Mouse (Mus musculus) cerebellum, adult 18-20 months (tissue): ENCODE measurements at regions not wholly inside any gene's neighbourhood (a gene's known extent, or its start where the extent isn't known, plus 50 kb on each side); places are given as distances from the start of the nearest gene placed in this dataset.

Source experiments
- DNase-seq, 2 experiments: peaks; one replicate each; pipeline ENCODE4 v3.0.0; 2021

GRCm38 (mm10) chr12:66157630-66158292 is 126.4 kb downstream of the Rpl10l start:
- DNase-seq: no peak

DNA sequence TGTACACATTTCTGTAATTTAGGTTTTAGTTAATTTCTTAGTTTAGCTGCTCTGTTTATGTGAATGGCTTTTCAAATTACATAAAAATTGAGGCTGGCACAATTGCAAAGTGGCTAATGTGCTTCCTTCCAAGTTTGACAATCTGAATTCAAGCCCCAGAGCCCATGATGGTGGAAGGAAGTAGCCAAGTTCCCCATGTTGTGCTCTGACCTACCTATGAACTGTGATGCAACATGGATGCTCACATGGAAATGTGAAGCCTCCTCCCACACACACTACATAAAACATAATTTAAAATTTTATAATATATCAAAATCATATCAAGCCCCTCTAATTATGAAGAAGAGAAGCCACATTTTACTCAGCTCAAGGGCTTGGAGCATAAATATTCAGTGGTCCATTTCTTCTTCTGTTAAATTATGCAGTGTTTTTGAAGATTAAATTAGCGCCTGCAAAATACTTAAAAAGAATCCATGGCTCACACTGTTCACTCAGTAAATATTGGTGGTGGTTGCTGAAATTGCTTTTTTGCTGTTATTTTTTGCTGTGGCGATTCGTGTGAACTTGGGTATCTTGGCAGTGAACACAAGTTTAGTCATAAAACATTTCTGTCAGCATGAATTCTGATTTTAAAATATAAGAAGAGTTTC is 127.1 kb downstream of the Rpl10l start:
- no peak for DNase-seq

DNA sequence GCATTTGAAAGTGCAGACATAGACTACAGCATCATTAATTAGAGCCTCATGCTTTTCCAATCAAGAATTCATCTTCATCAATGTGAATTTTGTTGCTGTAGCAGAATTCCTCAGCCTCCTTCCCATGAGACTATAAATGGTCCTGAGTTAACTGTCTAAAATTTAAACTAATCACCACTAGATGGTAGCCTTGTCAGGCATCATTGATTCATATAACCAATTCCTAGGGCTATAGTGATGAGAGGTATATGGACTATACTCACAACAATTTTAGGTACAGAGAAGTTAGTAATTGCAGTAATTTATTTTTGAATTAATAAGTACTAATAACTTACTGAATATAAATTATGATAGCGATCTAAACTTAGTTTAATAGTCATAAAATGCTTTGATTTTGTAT is 153.3 kb downstream of the Rpl10l start:
- DNase-seq: no peak

DNA sequence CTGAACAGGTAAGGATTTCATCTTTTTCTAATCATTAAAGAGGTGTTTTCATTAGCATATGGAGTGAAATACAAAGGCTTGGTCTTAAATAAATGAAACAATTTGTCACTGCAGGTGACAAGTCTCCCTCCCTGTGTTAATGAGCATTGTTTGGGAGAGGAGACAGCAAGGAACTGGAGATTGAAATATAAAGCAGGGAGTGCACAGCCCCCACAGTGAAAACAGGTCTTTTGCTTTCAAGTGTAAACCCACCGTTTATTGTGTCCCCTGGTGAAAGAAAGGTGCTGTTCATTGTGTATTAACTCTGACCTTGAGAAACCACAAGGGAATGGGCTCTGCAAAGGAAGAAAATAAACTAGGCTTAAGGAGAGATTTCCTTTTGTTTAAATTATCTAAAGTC is 164.6 kb downstream of the Rpl10l start:
- no peak for DNase-seq

GRCm38 (mm10) chr12:66090806-66091447 is 193.3 kb downstream of the Rpl10l start:
- no peak for DNase-seq

- no peak for DNase-seq
Observed at GRCm38 (mm10) chr12:66060326-66060725, 223.9 kb downstream of the Rpl10l start.

DNA sequence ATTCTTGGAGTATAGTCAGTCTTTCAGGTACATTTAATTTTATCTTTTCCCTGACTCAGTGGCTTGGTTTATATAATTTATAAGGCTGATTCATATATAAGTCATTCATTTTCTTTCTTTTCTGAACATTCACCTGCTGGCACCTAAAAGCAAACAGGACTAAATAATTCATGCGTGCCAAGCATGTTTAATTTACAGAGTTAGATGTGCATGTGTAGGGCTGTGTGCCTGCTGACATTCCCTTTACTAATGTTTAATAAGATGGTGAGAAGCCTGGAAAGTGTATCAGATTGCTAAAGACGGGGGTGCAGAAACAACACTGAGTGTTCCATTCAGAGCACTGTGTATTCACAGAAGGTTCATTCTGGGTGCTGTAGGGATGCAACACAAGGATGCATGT is 229.0 kb downstream of the Rpl10l start:
- no peak for DNase-seq

- DNase-seq: no peak
Observed at GRCm38 (mm10) chr12:66048936-66049335, 235.3 kb downstream of the Rpl10l start.

DNA sequence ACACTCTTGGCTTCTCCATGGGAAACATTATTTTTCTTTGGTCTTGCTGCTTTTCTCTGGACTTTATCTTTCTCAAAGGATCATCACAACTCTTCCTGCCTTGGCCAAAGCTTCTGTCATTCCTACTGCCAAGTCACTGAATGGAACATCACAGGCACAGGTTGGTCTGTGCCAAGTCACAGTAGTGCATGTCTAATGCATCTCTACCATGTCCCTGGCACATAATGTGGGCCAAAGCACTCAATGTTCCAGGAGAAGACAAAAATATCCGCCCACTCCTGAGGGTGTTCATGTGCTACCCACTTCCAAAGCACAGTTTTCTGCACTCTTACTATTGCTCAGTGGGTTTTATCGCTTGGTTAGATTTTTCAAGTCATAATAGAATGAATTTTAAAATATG is 247.9 kb downstream of the Rpl10l start:
- DNase-seq: peak; percentile 6

DNA sequence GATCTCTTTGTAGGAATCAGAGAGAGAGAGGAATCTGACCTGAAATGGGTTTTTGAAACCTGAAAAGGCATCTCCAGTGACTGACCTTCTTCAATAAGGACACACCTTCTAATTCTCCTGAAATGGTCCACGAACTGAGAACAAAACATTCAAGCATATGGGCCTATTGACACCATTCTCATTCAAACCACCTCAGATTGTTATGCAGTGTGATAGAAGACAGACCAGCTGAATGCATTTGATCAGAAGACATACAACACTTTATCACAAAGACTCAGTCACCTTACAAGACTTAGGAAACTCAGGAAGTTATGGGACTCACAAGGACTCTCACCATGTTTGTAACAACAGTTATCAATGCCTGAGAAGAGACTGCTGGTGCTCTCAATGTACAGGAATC is 256.7 kb downstream of the Rpl10l start:
- no peak for DNase-seq

DNA sequence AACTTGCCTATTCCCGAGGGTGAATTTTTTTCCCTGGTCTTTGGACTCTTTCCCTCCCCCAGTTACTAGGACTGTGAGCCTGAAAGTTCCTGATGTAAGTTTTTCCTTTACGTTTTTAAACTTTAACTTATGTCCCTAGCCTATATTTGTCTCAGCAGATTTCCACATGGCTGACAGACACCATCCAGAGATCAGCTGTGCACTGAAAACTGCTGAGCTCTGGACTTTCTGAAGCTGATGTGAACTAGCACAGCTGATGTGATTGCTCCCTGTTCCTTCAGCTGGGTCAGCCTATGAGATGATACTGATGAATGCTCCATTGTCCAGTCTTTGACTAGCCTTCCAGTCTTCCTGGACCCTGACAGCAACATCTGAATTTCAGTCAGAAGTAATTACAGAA is 271.5 kb downstream of the Rpl10l start:
- DNase-seq: no peak
